Mouse (Mus musculus): Measurements from ENCODE around the gene Kcnn1. TPM values are rescaled to one million over a fixed set of nuclear protein-coding genes. Genes with fewer than 3 reads are reported as not detected.
A peak's percentile ranks its signal among the peaks of the same experiment; 100 is the strongest.

Gene Kcnn1
- polyA plus RNA-seq, 1 experiment from 2014 or later: 1.0 TPM

DNA sequence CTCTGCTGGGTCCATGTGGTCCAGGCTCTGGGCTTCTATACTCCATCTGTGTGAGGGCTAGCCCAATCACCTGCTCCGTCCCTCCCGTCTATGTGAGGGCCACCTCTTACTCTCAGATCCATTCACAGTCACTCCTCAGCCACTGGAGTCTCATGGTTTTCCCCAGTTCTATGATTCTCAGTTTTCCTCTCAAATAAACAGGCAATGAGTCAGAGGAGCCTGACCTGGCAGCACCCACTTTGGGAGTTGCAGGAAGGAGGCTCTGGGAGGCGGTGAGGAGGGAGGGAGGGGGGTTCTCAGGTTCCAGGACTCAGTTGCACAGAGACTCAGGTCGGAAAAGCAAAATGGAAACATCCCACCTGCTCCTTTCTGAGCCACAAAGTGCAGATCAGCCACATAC, 50.2 kb downstream of the Kcnn1 start:
- no peak for ATAC-seq
- Histone ChIP-seq H3K4me1 (ENCODE audit: control insufficient read depth, insufficient read depth, low read length) (peaks cover 7% of the 10 kb centered on the region; the same call in 1 of the 2 replicates), H3K9me3 (ENCODE audit: control insufficient read depth, low read length) (no peaks in the 10 kb centered on the region), H3K9ac (ENCODE audit: low read depth, low read length) (no peak overlapping the region), H3K27me3 (replicated peaks; ENCODE audit: control insufficient read depth, insufficient read depth, low read length) (peaks cover 14% of the 10 kb centered on the region), H3K27ac (ENCODE audit: low read length) (no peak overlapping the region), H3K4me2 (ENCODE audit: low read depth, low read length) (no peak overlapping the region), H3K4me3 (ENCODE audit: low read length) (no peak overlapping the region), H3K36me3 (ENCODE audit: control insufficient read depth, insufficient read depth, low read length) (no peaks in the 10 kb centered on the region)
- 54% methylated on average over 4 of the region's 4 CpGs for WGBS

DNA sequence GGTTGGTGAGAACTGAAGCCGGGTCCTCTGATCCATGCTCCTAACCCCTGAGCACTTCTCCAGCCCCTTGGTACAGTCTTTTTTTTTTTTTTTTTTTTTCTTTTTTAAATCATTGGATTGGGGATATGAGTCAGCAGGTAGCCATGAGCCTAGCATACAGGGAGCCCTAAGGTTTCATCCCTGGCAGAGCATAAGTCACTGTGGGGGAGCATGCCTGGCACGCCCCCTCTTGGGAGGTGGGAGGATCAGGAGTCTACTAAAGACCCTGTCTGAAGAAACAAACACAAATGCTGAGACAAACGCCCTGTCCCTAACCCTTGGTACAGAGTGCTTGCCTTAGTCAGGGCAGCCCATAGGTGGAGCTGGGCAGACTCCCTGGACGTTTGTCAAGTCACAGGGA, 51.0 kb downstream of the Kcnn1 start:
- no peak overlapping the region for H3K4me3 ChIP-seq (ENCODE audit: low read length)
- H3K27ac ChIP-seq (ENCODE audit: low read length): no peak overlapping the region
- no peaks in the 10 kb centered on the region for H3K36me3 ChIP-seq (ENCODE audit: control insufficient read depth, insufficient read depth, low read length)
- H3K9ac ChIP-seq (ENCODE audit: low read depth, low read length): no peak overlapping the region
- H3K4me2 ChIP-seq (ENCODE audit: low read depth, low read length): no peak overlapping the region
- peaks cover 4% of the 10 kb centered on the region; the same call in 1 of the 2 replicates for H3K4me1 ChIP-seq (ENCODE audit: control insufficient read depth, insufficient read depth, low read length)
- 57% methylated on average over 4 of the region's 4 CpGs for WGBS
- no peaks in the 10 kb centered on the region for H3K9me3 ChIP-seq (ENCODE audit: control insufficient read depth, low read length)
- peaks cover 11% of the 10 kb centered on the region for H3K27me3 ChIP-seq (replicated peaks; ENCODE audit: control insufficient read depth, insufficient read depth, low read length)
- ATAC-seq: no peak

DNA sequence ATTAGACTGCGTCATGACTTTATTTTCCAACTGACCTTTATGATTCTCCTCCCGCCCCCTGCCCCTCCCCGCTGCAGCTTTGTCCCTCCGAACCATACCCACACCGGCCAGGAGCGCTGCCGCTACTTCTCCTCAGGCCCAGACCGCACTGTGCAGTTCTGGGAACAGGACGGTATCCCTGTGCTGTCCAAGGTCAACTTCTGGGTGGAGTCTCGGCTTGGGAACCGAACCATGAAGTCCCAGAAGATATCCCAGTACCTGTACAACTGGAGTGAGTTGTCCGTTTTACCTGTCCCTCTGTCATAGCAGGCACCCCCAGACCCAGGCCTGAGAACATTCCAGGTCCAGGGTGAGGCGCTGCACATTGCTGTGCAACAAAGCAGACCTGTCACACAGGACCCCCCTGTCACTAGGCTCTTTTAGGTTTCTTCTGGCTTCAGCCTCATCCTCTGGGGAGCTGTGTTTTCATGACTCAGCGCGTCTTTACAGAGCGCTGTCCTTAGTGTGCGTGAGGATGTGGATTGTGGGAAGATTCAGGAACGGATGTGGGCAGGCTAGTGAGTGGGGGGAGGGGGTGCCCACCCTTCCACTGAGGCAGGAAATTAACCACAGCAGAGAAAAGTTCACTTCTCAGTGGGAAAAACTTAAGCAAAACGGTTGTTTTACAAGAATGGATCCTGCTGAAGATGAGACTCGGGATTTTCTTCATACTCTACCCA, 51.9 kb downstream of the Kcnn1 start:
- Histone ChIP-seq H3K36me3 (ENCODE audit: control insufficient read depth, insufficient read depth, low read length) (no peaks in the 10 kb centered on the region), H3K4me2 (ENCODE audit: low read depth, low read length) (no peak overlapping the region), H3K4me1 (ENCODE audit: control insufficient read depth, insufficient read depth, low read length) (0 out of 2 replicates have a peak, but pooled peaks cover 3% of the 10 kb centered on the region), H3K27me3 (replicated peaks; ENCODE audit: control insufficient read depth, insufficient read depth, low read length) (0 out of 2 replicates have a peak, but pooled peaks cover 3% of the 10 kb centered on the region), H3K9ac (ENCODE audit: low read depth, low read length) (0 out of 2 replicates have a peak overlapping the region, but pooled peaks have one; percentile 16), H3K9me3 (ENCODE audit: control insufficient read depth, low read length) (no peaks in the 10 kb centered on the region), H3K27ac (ENCODE audit: low read length) (no peak overlapping the region), H3K4me3 (ENCODE audit: low read length) (no peak overlapping the region)
- ATAC-seq: no peak
- WGBS: 70% methylated on average over 20 of the region's 20 CpGs

DNA sequence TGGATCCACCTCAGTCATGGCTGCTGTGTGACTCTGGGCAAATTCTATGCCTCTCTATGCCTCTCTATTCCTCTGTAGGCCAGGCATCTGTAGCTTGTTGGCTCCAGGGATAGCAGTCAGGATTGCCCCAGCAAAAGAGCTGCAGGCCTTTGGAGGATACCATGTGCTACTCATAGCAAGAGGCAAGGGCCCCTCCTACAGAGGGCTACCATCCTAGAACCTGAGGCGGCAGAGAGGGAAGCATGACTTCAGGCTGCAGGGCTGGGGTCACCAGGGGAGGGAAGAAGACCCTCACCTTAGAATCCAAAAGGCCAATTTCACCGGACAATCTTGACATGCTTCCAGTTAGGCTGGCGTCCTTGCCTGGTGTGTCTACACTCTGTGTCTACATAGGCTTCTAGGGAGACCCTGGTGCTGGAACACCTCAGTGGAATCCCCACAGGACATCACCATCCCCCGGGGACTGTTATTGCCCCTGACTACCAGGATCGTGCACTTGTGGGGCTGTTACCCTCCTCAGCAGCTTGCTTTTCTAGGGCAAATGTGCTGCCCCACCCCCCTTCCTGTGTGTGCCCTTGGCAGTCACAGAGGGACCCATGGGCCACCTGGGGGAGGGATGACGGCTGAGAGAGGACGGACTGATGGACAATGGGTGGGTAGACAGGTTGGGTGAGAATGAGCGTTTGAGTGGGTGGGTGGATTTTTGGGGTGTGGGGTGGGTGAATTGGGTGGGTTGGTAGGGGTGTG, 53.9 kb downstream of the Kcnn1 start:
- no peak overlapping the region for H3K4me3 ChIP-seq (ENCODE audit: low read length)
- H3K27me3 ChIP-seq (replicated peaks; ENCODE audit: control insufficient read depth, insufficient read depth, low read length): peaks cover 2% of the 10 kb centered on the region
- H3K27ac ChIP-seq (ENCODE audit: low read length): no peak overlapping the region
- H3K9ac ChIP-seq (ENCODE audit: low read depth, low read length): peak overlapping the region; percentile 33; the same call in 1 of the 2 replicates
- no peaks in the 10 kb centered on the region for H3K9me3 ChIP-seq (ENCODE audit: control insufficient read depth, low read length)
- H3K4me2 ChIP-seq (ENCODE audit: low read depth, low read length): no peak overlapping the region
- no peaks in the 10 kb centered on the region for H3K36me3 ChIP-seq (ENCODE audit: control insufficient read depth, insufficient read depth, low read length)
- WGBS: 72% methylated on average over 8 of the region's 8 CpGs
- H3K4me1 ChIP-seq (ENCODE audit: control insufficient read depth, insufficient read depth, low read length): peaks cover 11% of the 10 kb centered on the region; the same call in 1 of the 2 replicates
- ATAC-seq: no peak

DNA sequence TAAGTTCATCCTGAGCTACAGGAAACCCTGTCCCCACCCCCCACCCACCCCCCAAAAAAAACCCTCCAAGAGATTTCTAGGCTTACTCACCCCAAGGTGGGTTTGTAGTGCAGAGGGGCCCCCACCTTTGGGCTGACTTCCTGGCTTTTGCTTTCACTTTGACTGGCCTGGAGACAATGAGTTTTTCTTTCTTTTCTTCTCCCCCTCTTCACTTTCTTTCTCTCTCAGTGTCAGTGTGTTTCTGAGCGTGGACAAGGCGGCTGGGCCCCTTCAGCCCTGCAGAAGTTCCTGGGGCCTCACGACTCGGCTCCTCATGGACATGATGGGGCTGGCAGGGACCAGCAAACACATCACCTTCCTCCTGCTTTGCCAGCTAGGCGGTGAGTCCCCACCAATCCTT, 54.8 kb downstream of the Kcnn1 start, which contains the start of gene Il12rb1:
Il12rb1 (plus strand) TSS at position 211 of the 400 bp plus-strand sequence.
- 63% methylated on average over 5 of the region's 5 CpGs for WGBS
- H3K4me1 ChIP-seq (ENCODE audit: control insufficient read depth, insufficient read depth, low read length): peaks cover 19% of the 10 kb centered on the region

DNA sequence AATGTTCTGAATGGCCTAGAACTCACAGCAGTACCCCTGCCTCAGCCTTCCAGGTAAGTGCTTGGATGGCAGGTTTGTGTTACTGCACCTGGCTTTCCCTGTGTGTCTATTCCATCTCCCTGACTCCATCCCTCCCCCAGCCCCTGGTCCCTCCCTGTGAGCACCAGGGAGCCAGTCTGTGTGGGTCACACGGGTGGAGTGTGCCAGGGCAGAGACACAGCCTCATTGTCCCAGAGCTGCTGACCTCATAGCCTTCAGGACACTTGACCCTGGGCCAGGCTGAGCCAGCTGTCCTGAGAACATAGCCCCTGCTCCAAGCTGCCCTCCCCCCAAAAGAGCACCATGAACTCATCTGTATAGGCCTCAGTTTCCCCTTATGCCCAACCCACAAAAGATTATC, 55.8 kb downstream of the Kcnn1 start:
- Histone ChIP-seq H3K4me2 (ENCODE audit: low read depth, low read length) (no peak overlapping the region), H3K9ac (ENCODE audit: low read depth, low read length) (no peak overlapping the region), H3K9me3 (ENCODE audit: control insufficient read depth, low read length) (no peaks in the 10 kb centered on the region), H3K27me3 (replicated peaks; ENCODE audit: control insufficient read depth, insufficient read depth, low read length) (peaks cover 7% of the 10 kb centered on the region), H3K4me3 (ENCODE audit: low read length) (no peak overlapping the region), H3K4me1 (ENCODE audit: control insufficient read depth, insufficient read depth, low read length) (peaks cover 22% of the 10 kb centered on the region), H3K27ac (ENCODE audit: low read length) (no peak overlapping the region), H3K36me3 (ENCODE audit: control insufficient read depth, insufficient read depth, low read length) (no peaks in the 10 kb centered on the region)
- no peak for ATAC-seq
- WGBS: 71% methylated on average over 1 of the region's 1 CpGs

More for the DNA sequence above, 54.8 kb downstream of the Kcnn1 start, which contains the start of gene Il12rb1:
- Histone ChIP-seq H3K4me3 (ENCODE audit: low read length) (no peak within 1 kb of the TSS), H3K27me3 (replicated peaks; ENCODE audit: control insufficient read depth, insufficient read depth, low read length) (peaks cover 7% of the 10 kb centered on the region), H3K9me3 (ENCODE audit: control insufficient read depth, low read length) (no peaks in the 10 kb centered on the region), H3K36me3 (ENCODE audit: control insufficient read depth, insufficient read depth, low read length) (no peaks in the 10 kb centered on the region), H3K9ac (ENCODE audit: low read depth, low read length) (peak within 1 kb of the TSS; percentile 33; the same call in 1 of the 2 replicates), H3K27ac (ENCODE audit: low read length) (no peak within 1 kb of the TSS), H3K4me2 (ENCODE audit: low read depth, low read length) (no peak within 1 kb of the TSS)
- ATAC-seq: no peak

DNA sequence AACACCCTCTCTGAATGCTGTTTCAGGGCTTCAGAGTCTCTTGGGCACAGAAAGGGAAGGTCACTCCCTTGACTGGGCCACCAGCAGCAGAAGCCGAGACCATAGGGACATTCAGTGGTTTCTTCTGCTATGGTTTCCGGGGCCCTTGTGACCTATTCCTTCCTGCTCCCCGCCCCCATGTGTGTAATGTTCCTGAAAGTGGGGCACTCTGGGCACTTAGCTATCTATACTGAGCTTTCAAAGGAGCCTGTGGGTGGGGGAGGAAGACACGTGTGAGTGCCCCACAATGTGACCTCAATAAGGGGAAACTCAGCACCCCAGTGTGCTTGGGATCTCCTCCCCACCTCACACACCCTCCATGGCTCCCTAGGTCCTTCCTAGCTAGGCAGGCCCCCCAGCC, 56.5 kb downstream of the Kcnn1 start:
- Histone ChIP-seq H3K4me2 (ENCODE audit: low read depth, low read length) (no peak overlapping the region), H3K4me3 (ENCODE audit: low read length) (no peak overlapping the region), H3K4me1 (ENCODE audit: control insufficient read depth, insufficient read depth, low read length) (peaks cover 22% of the 10 kb centered on the region), H3K36me3 (ENCODE audit: control insufficient read depth, insufficient read depth, low read length) (no peaks in the 10 kb centered on the region), H3K9me3 (ENCODE audit: control insufficient read depth, low read length) (no peaks in the 10 kb centered on the region), H3K9ac (ENCODE audit: low read depth, low read length) (no peak overlapping the region), H3K27me3 (replicated peaks; ENCODE audit: control insufficient read depth, insufficient read depth, low read length) (peaks cover 7% of the 10 kb centered on the region), H3K27ac (ENCODE audit: low read length) (0 out of 2 replicates have a peak overlapping the region, but pooled peaks have one; percentile 6)
- WGBS: 79% methylated on average over 4 of the region's 4 CpGs
- ATAC-seq: no peak

DNA sequence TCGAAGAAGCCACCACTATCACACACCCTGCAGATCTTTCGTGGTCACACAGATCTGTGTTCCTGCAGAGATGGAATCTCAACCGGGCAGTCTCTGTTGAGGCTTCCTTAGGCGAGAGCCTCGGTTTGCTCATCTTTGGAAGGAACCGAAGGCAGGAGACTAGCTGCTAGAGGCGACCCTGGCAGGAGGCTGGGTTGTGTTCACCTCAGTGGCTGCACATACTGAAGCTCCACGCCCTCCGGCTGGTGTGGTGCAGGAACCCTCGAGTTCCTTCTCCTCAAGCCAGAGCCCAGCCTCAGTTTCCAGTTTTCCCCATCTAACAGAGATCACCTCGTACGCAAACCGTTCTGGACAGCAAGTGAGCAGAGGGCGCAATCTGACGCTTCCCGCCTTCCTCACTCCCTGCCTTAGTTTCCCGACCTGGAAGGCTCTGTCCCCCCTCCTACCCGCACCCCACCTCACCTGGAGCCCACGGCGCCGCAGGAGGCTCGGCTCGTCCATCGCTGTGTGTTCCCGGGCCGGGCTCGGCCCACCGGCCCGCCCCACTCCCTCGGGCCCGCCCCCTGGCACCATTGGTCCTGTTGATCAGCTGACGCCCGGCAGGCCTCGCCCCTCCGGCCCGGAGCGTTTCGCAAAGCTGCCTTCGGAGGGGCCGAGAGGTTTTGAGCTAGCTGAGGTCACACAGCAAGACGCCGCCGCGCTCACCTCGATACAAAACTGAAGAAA, 58.4 kb downstream of the Kcnn1 start, which contains the start of gene Mast3:
Mast3 (minus strand) TSS at position 574 of the 726 bp plus-strand sequence.
- H3K9ac ChIP-seq (ENCODE audit: low read depth, low read length): peak within 1 kb of the TSS; percentile 65
- peak; percentile 91 for ATAC-seq
- H3K27me3 ChIP-seq (replicated peaks; ENCODE audit: control insufficient read depth, insufficient read depth, low read length): peaks cover 7% of the 10 kb centered on the region

More for the DNA sequence above, 58.4 kb downstream of the Kcnn1 start, which contains the start of gene Mast3:
- H3K27ac ChIP-seq (ENCODE audit: low read length): peak within 1 kb of the TSS; percentile 23; the same call in 1 of the 2 replicates
- H3K4me1 ChIP-seq (ENCODE audit: control insufficient read depth, insufficient read depth, low read length): peaks cover 18% of the 10 kb centered on the region
- no peaks in the 10 kb centered on the region for H3K9me3 ChIP-seq (ENCODE audit: control insufficient read depth, low read length)
- H3K4me2 ChIP-seq (ENCODE audit: low read depth, low read length): peak within 1 kb of the TSS; percentile 95
- no peaks in the 10 kb centered on the region for H3K36me3 ChIP-seq (ENCODE audit: control insufficient read depth, insufficient read depth, low read length)
- peak within 1 kb of the TSS; percentile 60 for H3K4me3 ChIP-seq (ENCODE audit: low read length)
- WGBS: 1% methylated on average over 43 of the region's 45 CpGs
